In genomic region chr1:192232696-192233095, GRCm38 (mm10) we compare ENCODE assay signal across 23 mouse cellular contexts. TPM values are rescaled to one million over a fixed set of nuclear protein-coding genes. Genes with fewer than 3 reads are reported as not detected.
"Had no signal": no experiment of that assay in that cellular context is flagged by ENCODE, and none has a peak within 500 bp of the region (broad histone marks: within the 10 kb centered on the region; RNA-seq: fewer than 3 reads in every experiment).

No protein-coding gene starts in this region.

- ATAC-seq: hindbrain, embryonic 16.5 days; hindbrain, postnatal 0 days; inflammation-experienced regulatory T-cells, adult 6 months; intestine, embryonic 15.5 days; intestine, embryonic 16.5 days; intestine, postnatal 0 days had no signal

- DNase-seq: heart, postnatal 10 days; heart, postnatal 14 days; heart, postnatal 36 days; heart, postnatal 4 days; kidney, adult 11 months; kidney, adult 18-20 months; kidney, adult 2 months; kidney, adult 8-10 months; kidney, adult 9 months; kidney, postnatal 10 days; kidney, postnatal 14 days; kidney, postnatal 25 days; kidney, postnatal 36 days; kidney, postnatal 4 days; layer of hippocampus, adult 9-11 months; layer of hippocampus, postnatal 36 days had no signal

RNA-seq across cellular contexts. Expression of gene Kcnh1, which starts 42.1 kb away (rescaled TPM):
- total RNA-seq: hematopoietic stem cell, adult 5-6 weeks had no signal
